25 mouse cellular contexts compared by ENCODE assay signal in the genomic region with DNA sequence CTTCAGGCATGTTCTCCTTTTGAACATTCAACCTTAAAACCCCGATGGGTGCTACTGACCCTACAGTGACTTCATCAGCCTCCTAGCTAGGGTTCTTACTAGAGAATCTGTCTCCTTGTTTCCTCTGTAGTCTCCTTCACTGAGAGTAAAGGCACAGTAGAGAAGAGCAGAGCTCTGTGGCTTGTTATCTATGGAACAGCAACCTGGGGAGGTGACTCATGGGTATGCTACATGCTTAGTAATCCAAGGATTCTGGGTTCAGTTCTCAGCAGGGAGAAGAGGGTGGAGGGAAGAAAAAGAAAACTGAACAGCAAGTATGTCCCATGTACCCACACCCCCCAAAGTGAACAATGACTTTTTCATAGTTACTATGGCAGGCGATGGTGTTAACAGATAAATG. TPM values are rescaled to one million over a fixed set of nuclear protein-coding genes. Genes with fewer than 3 reads are reported as not detected.
DNase-seq lines count a peak whose midpoint lies in the region; ATAC-seq and TF ChIP-seq lines count a peak whose summit lies in the region.
"Had no signal": no experiment of that assay in that cellular context is flagged by ENCODE, and none has a peak within 500 bp of the region (broad histone marks: within the 10 kb centered on the region; RNA-seq: fewer than 3 reads in every experiment).

No protein-coding gene starts in this region.

- 93% methylated on average over 2 of the region's 2 CpGs for WGBS in kidney, postnatal 0 days
- WGBS in liver, embryonic 13.5 days (ENCODE audit: insufficient replicate concordance), result 72% methylated on average over 2 of the region's 2 CpGs
- 90% methylated on average over 2 of the region's 2 CpGs for WGBS in liver, embryonic 11.5 days

- H3K4me1 ChIP-seq in kidney, postnatal 0 days (replicated peaks; ENCODE audit: insufficient read depth, low read length), result no peaks in the 10 kb centered on the region
- H3K4me1 ChIP-seq in liver, embryonic 13.5 days (replicated peaks), result peaks cover 6% of the 10 kb centered on the region
- no peaks in the 10 kb centered on the region for H3K4me1 ChIP-seq in liver, embryonic 11.5 days (replicated peaks; ENCODE audit: control insufficient read depth, insufficient read depth, low read length)
- peaks cover 0 to 6% of the 10 kb centered on the region in 2 experiments; a peak in 2 of 4 replicates for H3K4me1 ChIP-seq in MEL (ENCODE audit: control insufficient read depth in 1 of 2, insufficient read depth in 2 of 2, low read length in 2 of 2)
- H3K4me1 ChIP-seq: embryonic facial prominence, embryonic 10.5 days; embryonic facial prominence, embryonic 12.5 days; forebrain, embryonic 13.5 days; forebrain, embryonic 15.5 days had no signal

- H3K36me3 ChIP-seq in kidney, postnatal 0 days (ENCODE audit: insufficient read depth, low read length), result no peaks in the 10 kb centered on the region
- H3K36me3 ChIP-seq in liver, embryonic 13.5 days, result no peaks in the 10 kb centered on the region
- no peaks in the 10 kb centered on the region for H3K36me3 ChIP-seq in liver, embryonic 11.5 days (ENCODE audit: control insufficient read depth, insufficient read depth, low read length)
- H3K36me3 ChIP-seq in MEL (ENCODE audit: control insufficient read depth in 1 of 2, insufficient read depth in 2 of 2, low read length in 2 of 2), result peaks cover 0 to 24% of the 10 kb centered on the region in 2 experiments; a peak in 2 of 4 replicates
- H3K36me3 ChIP-seq: embryonic facial prominence, embryonic 12.5 days; forebrain, embryonic 15.5 days; G1E had no signal

- no peak overlapping the region for H3K4me3 ChIP-seq in kidney, postnatal 0 days (replicated peaks; ENCODE audit: low read depth, low read length)
- no peak overlapping the region for H3K4me3 ChIP-seq in liver, embryonic 13.5 days (replicated peaks)
- no peak overlapping the region for H3K4me3 ChIP-seq in liver, embryonic 11.5 days (ENCODE audit: low read depth, low read length)
- H3K4me3 ChIP-seq in MEL (ENCODE audit: control insufficient read depth in 1 of 2, insufficient read depth in 1 of 2, low read depth in 2 of 2, low read length in 2 of 2), result no peak overlapping the region
- H3K4me3 ChIP-seq: embryonic facial prominence, embryonic 10.5 days; embryonic facial prominence, embryonic 12.5 days; forebrain, embryonic 13.5 days; forebrain, embryonic 15.5 days had no signal

- H3K9me3 ChIP-seq in kidney, postnatal 0 days (replicated peaks; ENCODE audit: low read length), result no peaks in the 10 kb centered on the region
- no peaks in the 10 kb centered on the region for H3K9me3 ChIP-seq in liver, embryonic 13.5 days (replicated peaks)
- H3K9me3 ChIP-seq in liver, embryonic 11.5 days (ENCODE audit: control insufficient read depth, low read length), result no peaks in the 10 kb centered on the region; the same call in 1 of the 2 replicates
- H3K9me3 ChIP-seq in MEL (replicated peaks; ENCODE audit: insufficient read depth, low read length), result no peaks in the 10 kb centered on the region
- H3K9me3 ChIP-seq: embryonic facial prominence, embryonic 10.5 days; embryonic facial prominence, embryonic 12.5 days; forebrain, embryonic 13.5 days; forebrain, embryonic 15.5 days; G1E had no signal

- TF ChIP-seq CTCF in kidney, postnatal 0 days (IDR thresholded peaks at IDR 0.05; ENCODE audit: low read depth), result no peak
- TF ChIP-seq CTCF in MEL (IDR thresholded peaks at IDR 0.05 in 2 of 3, conservative IDR thresholded peaks at IDR 0.05 in 1 of 3; ENCODE audit: control insufficient read depth in 1 of 3, insufficient read depth in 1 of 3, low read depth in 2 of 3, low read length in 3 of 3, poor library complexity in 1 of 3, severe bottlenecking in 1 of 3), result no peak

- H3K9ac ChIP-seq in kidney, postnatal 0 days (ENCODE audit: low read depth, low read length), result no peak overlapping the region
- no peak overlapping the region for H3K9ac ChIP-seq in liver, embryonic 13.5 days
- no peak overlapping the region for H3K9ac ChIP-seq in liver, embryonic 11.5 days (ENCODE audit: low read depth, low read length)
- H3K9ac ChIP-seq in MEL (ENCODE audit: control insufficient read depth, low read depth, low read length, poor library complexity, severe bottlenecking), result no peak overlapping the region
- H3K9ac ChIP-seq: embryonic facial prominence, embryonic 12.5 days; forebrain, embryonic 13.5 days; forebrain, embryonic 15.5 days; forebrain, postnatal 0 days had no signal

- no peak for TF ChIP-seq RAD21 in MEL (IDR thresholded peaks at IDR 0.05; ENCODE audit: low read depth, low read length)

- peak; percentile 13 to 48; a peak in 1 of 4 replicates for TF ChIP-seq EP300 in MEL (IDR thresholded peaks at IDR 0.05; ENCODE audit: low read depth in 1 of 2, low read length in 2 of 2)

- H3K4me2 ChIP-seq in kidney, postnatal 0 days (ENCODE audit: low read length), result no peak overlapping the region
- H3K4me2 ChIP-seq in liver, embryonic 13.5 days, result no peak overlapping the region
- H3K4me2 ChIP-seq in liver, embryonic 11.5 days, result no peak overlapping the region
- H3K4me2 ChIP-seq: embryonic facial prominence, embryonic 12.5 days; forebrain, embryonic 13.5 days; forebrain, embryonic 15.5 days had no signal

- H3K79me2 ChIP-seq in MEL (ENCODE audit: control insufficient read depth, insufficient read depth, low read length, poor library complexity), result no peaks in the 10 kb centered on the region

- no peak for DNase-seq in kidney, postnatal 0 days (ENCODE audit: low spot score)
- no peak for DNase-seq in kidney, postnatal 4 days
- DNase-seq in liver, embryonic 13.5 days, result no peak
- no peak for DNase-seq in liver, embryonic 11.5 days (ENCODE audit: low spot score)
- peak; percentile 75 for DNase-seq in MEL (ENCODE audit: low read depth, low spot score)
- no peak for DNase-seq in embryo, embryonic 10 days (ENCODE audit: low spot score)
- no peak for DNase-seq in lung, adult 18-20 months
- DNase-seq: adrenal gland, adult 2 months; adrenal gland, postnatal 10 days; adrenal gland, postnatal 25 days; B cell, adult 2 months; cerebellum, adult 11 months; cerebellum, adult 18-20 months; cerebellum, adult 8-10 months; cerebellum, adult 9-11 months; cerebellum, postnatal 14 days; cerebellum, postnatal 36 days; forebrain, postnatal 0 days had no signal

- TF ChIP-seq POLR2A in MEL (IDR thresholded peaks at IDR 0.05; ENCODE audit: control insufficient read depth in 1 of 2, insufficient read depth in 1 of 2, low read depth in 1 of 2, low read length in 2 of 2, poor library complexity in 1 of 2), result no peak

- peak overlapping the region; percentile 50; the same call in 1 of the 2 replicates for H3K27ac ChIP-seq in kidney, postnatal 0 days
- H3K27ac ChIP-seq in liver, embryonic 13.5 days, result no peak overlapping the region
- H3K27ac ChIP-seq in liver, embryonic 11.5 days (ENCODE audit: low read depth, low read length), result no peak overlapping the region
- H3K27ac ChIP-seq in MEL (ENCODE audit: control insufficient read depth, low read depth, low read length), result no peak overlapping the region
- H3K27ac ChIP-seq: embryonic facial prominence, embryonic 10.5 days; embryonic facial prominence, embryonic 12.5 days; forebrain, embryonic 13.5 days; forebrain, embryonic 15.5 days had no signal

- no peaks in the 10 kb centered on the region for H3K27me3 ChIP-seq in kidney, postnatal 0 days (ENCODE audit: insufficient read depth, low read length)
- H3K27me3 ChIP-seq in liver, embryonic 13.5 days, result no peaks in the 10 kb centered on the region
- no peaks in the 10 kb centered on the region for H3K27me3 ChIP-seq in liver, embryonic 11.5 days (replicated peaks; ENCODE audit: control insufficient read depth, insufficient read depth, low read length)
- no peaks in the 10 kb centered on the region for H3K27me3 ChIP-seq in MEL (ENCODE audit: control insufficient read depth in 1 of 2, insufficient read depth in 2 of 2, low read length in 2 of 2)
- H3K27me3 ChIP-seq: CH12.LX; embryonic facial prominence, embryonic 12.5 days; forebrain, embryonic 13.5 days; forebrain, embryonic 15.5 days had no signal

- no peak for ATAC-seq in kidney, postnatal 0 days (replicated peaks; ENCODE audit: low FRiP score, low read depth)
- ATAC-seq in liver, embryonic 13.5 days (ENCODE audit: low read depth), result peak; percentile 53
- ATAC-seq in liver, embryonic 11.5 days (replicated peaks; ENCODE audit: low FRiP score), result no peak
- ATAC-seq: CD4-positive, CD25-positive, alpha-beta regulatory T cell, adult 4 months; forebrain, embryonic 13.5 days; forebrain, embryonic 15.5 days; forebrain, postnatal 0 days had no signal

TF ChIP-seq in MEL, 35 proteins besides CTCF, POLR2A, EP300 and RAD21:
- TF ChIP-seq MAZ (IDR thresholded peaks at IDR 0.05; ENCODE audit: low read depth, low read length) (no peak), GATA1 (IDR thresholded peaks at IDR 0.05; ENCODE audit: low read depth, low read length) (peak; percentile 72), USF1 (IDR thresholded peaks at IDR 0.05; ENCODE audit: low read depth, low read length) (no peak), JUND (IDR thresholded peaks at IDR 0.05; ENCODE audit: low read depth, low read length) (0 out of 2 replicates have a peak, but pooled peaks have one; percentile 63), TAL1 (IDR thresholded peaks at IDR 0.05; ENCODE audit: low read length) (peak; percentile 26; the same call in 1 of the 2 replicates), NELFE (IDR thresholded peaks at IDR 0.05; ENCODE audit: low read depth, low read length) (no peak)
TF ChIP-seq in MEL: peak in this region for 3.

RNA-seq across cellular contexts. Expression of a gene that starts 18.6 kb away (rescaled TPM):
- 6.9 and 8.1 TPM in 2 replicates for polyA plus RNA-seq in kidney, postnatal 0 days (2015; fragmentation: Nextera tagmentation; extraction: Ambion mirVana)
- polyA plus RNA-seq in liver, embryonic 13.5 days (2015; fragmentation: Nextera tagmentation; extraction: Ambion mirVana), result 6.0 and 8.4 TPM in 2 replicates
- polyA plus RNA-seq in liver, embryonic 11.5 days (2014; fragmentation: Nextera tagmentation; extraction: Ambion mirVana), result 17.0 and 18.6 TPM in 2 replicates
- total RNA-seq in MEL (2012; rRNA removed), result 22.7 and 24.2 TPM in 2 replicates
- polyA plus RNA-seq in MEL (2012; ENCODE audit: insufficient read depth in 1 of 2, insufficient read length in 2 of 2, low read depth in 1 of 2, low replicate concordance in 2 of 2, missing spikeins in 1 of 2), result 10 to 100 TPM in 1 of 2 experiments, not detected in 1; 19.7 TPM

RNA-seq across cellular contexts. Expression of a gene that starts 42.6 kb away (rescaled TPM):
- polyA plus RNA-seq in kidney, postnatal 0 days (2015; fragmentation: Nextera tagmentation; extraction: Ambion mirVana), result 11.2 and 13.0 TPM in 2 replicates
- 10.2 and 13.1 TPM in 2 replicates for polyA plus RNA-seq in liver, embryonic 13.5 days (2015; fragmentation: Nextera tagmentation; extraction: Ambion mirVana)
- polyA plus RNA-seq in liver, embryonic 11.5 days (2014; fragmentation: Nextera tagmentation; extraction: Ambion mirVana), result 15.3 and 15.8 TPM in 2 replicates
- 15.7 and 16.8 TPM in 2 replicates for total RNA-seq in MEL (2012; rRNA removed)
- 1 to 10 TPM in 1 of 2 experiments, not detected in 1; 10.0 TPM for polyA plus RNA-seq in MEL (2012; ENCODE audit: insufficient read depth in 1 of 2, insufficient read length in 2 of 2, low read depth in 1 of 2, low replicate concordance in 2 of 2, missing spikeins in 1 of 2)
